Mouse (Mus musculus): ENCODE measurements at regions not wholly inside any gene's neighbourhood (a gene's known extent, or its start where the extent isn't known, plus 50 kb on each side); places are given as distances from the start of the nearest gene placed in this dataset.
A peak's percentile ranks its signal among the peaks of the same experiment; 100 is the strongest.

GRCm38 (mm10) chr14:120102010-120102748, 59.9 kb upstream of the Oxgr1 start:
- no peak for DNase-seq (ENCODE audit: extremely low spot score, low spot score)

GRCm38 (mm10) chr14:120102749-120103142, 60.5 kb upstream of the Oxgr1 start:
- no peak for DNase-seq (ENCODE audit: extremely low spot score, low spot score)

GRCm38 (mm10) chr14:120109846-120110245, 67.6 kb upstream of the Oxgr1 start:
- DNase-seq (ENCODE audit: extremely low spot score, low spot score) = no peak

GRCm38 (mm10) chr14:120113316-120113715, 71.1 kb upstream of the Oxgr1 start:
- DNase-seq (ENCODE audit: extremely low spot score, low spot score) = no peak

- no peak for DNase-seq (ENCODE audit: extremely low spot score, low spot score)
These were observed 76.3 kb upstream of the Oxgr1 start for GRCm38 (mm10) chr14:120118582-120118981.

GRCm38 (mm10) chr14:120119094-120119501, 76.9 kb upstream of the Oxgr1 start:
- no peak for DNase-seq (ENCODE audit: extremely low spot score, low spot score)

- no peak for DNase-seq (ENCODE audit: extremely low spot score, low spot score)
These were observed 77.3 kb upstream of the Oxgr1 start for GRCm38 (mm10) chr14:120119506-120119905.

- no peak for DNase-seq (ENCODE audit: extremely low spot score, low spot score)
These were observed 78.0 kb upstream of the Oxgr1 start for GRCm38 (mm10) chr14:120120261-120120660.

- DNase-seq (ENCODE audit: extremely low spot score, low spot score) = no peak
These were observed 83.1 kb upstream of the Oxgr1 start for GRCm38 (mm10) chr14:120125315-120125714.

- no peak for DNase-seq (ENCODE audit: extremely low spot score, low spot score)
These were observed 85.2 kb upstream of the Oxgr1 start for GRCm38 (mm10) chr14:120127481-120127880.

- no peak for DNase-seq (ENCODE audit: extremely low spot score, low spot score)
These were observed 92.2 kb upstream of the Oxgr1 start for GRCm38 (mm10) chr14:120134346-120135008.

- DNase-seq (ENCODE audit: extremely low spot score, low spot score) = no peak
These were observed 93.0 kb upstream of the Oxgr1 start for GRCm38 (mm10) chr14:120135198-120135597.

GRCm38 (mm10) chr14:120136736-120137135, 94.5 kb upstream of the Oxgr1 start:
- DNase-seq (ENCODE audit: extremely low spot score, low spot score) = no peak

- DNase-seq (ENCODE audit: extremely low spot score, low spot score) = peak; percentile 97
These were observed 95.5 kb upstream of the Oxgr1 start for GRCm38 (mm10) chr14:120137680-120138136.

GRCm38 (mm10) chr14:120138546-120138945, 96.3 kb upstream of the Oxgr1 start:
- DNase-seq (ENCODE audit: extremely low spot score, low spot score) = no peak

- DNase-seq (ENCODE audit: extremely low spot score, low spot score) = no peak
These were observed 97.0 kb upstream of the Oxgr1 start for GRCm38 (mm10) chr14:120139256-120139655.

- no peak for DNase-seq (ENCODE audit: extremely low spot score, low spot score)
These were observed 97.4 kb upstream of the Oxgr1 start for GRCm38 (mm10) chr14:120139671-120140071.

- no peak for DNase-seq (ENCODE audit: extremely low spot score, low spot score)
These were observed 98.0 kb upstream of the Oxgr1 start for GRCm38 (mm10) chr14:120140211-120140610.

GRCm38 (mm10) chr14:120140791-120141747, 98.8 kb upstream of the Oxgr1 start:
- no peak for DNase-seq (ENCODE audit: extremely low spot score, low spot score)

GRCm38 (mm10) chr14:120142281-120142680, 100.0 kb upstream of the Oxgr1 start:
- no peak for DNase-seq (ENCODE audit: extremely low spot score, low spot score)

GRCm38 (mm10) chr14:120144451-120144850, 102.2 kb upstream of the Oxgr1 start:
- DNase-seq (ENCODE audit: extremely low spot score, low spot score) = no peak

- no peak for DNase-seq (ENCODE audit: extremely low spot score, low spot score)
These were observed 104.1 kb upstream of the Oxgr1 start for GRCm38 (mm10) chr14:120146312-120146711.
